Mouse (Mus musculus): ENCODE results near the gene Sigmar1. TPM values are rescaled to one million over a fixed set of nuclear protein-coding genes. Genes with fewer than 3 reads are reported as not detected.
"Not testable (repeated sequence)": the region's sequence is repeated elsewhere in the genome, so short reads cannot be mapped to it uniquely, and the experiment has no call there.

Gene Sigmar1
- total RNA-seq (2022) = 10 to 100 TPM; 20.9 to 23.8 (median 21.7) TPM

GRCm38 (mm10) chr4:41755338-41756305 lies at the start of gene Sigmar1:
Sigmar1 (minus strand) TSS chr4:41756157.
- DNase-seq (ENCODE audit: low spot score) = peak; percentile 86

GRCm38 (mm10) chr4:41783197-41783596 lies 27.2 kb upstream of the Sigmar1 start:
- DNase-seq (ENCODE audit: low spot score) = not testable (repeated sequence)

GRCm38 (mm10) chr4:41782711-41783110 lies 26.8 kb upstream of the Sigmar1 start:
- not testable (repeated sequence) for DNase-seq (ENCODE audit: low spot score)

- DNase-seq (ENCODE audit: low spot score) = not testable (repeated sequence)
Measured at GRCm38 (mm10) chr4:41781748-41782485, 26.0 kb upstream of the Sigmar1 start.

GRCm38 (mm10) chr4:41781271-41781670 lies 25.3 kb upstream of the Sigmar1 start:
- DNase-seq (ENCODE audit: low spot score) = not testable (repeated sequence)

GRCm38 (mm10) chr4:41775840-41776239 lies 19.9 kb upstream of the Sigmar1 start:
- DNase-seq (ENCODE audit: low spot score) = not testable (repeated sequence)

- not testable (repeated sequence) for DNase-seq (ENCODE audit: low spot score)
Measured at GRCm38 (mm10) chr4:41774506-41774905, 18.5 kb upstream of the Sigmar1 start.

GRCm38 (mm10) chr4:41774002-41774401 lies 18.0 kb upstream of the Sigmar1 start, which contains the start of gene Ccl27a:
Ccl27a (minus strand) TSS chr4:41774247.
- DNase-seq (ENCODE audit: low spot score) = peak; percentile 79

GRCm38 (mm10) chr4:41773502-41773901 lies 17.5 kb upstream of the Sigmar1 start:
- peak; percentile 62 for DNase-seq (ENCODE audit: low spot score)

- not testable (repeated sequence) for DNase-seq (ENCODE audit: low spot score)
Measured at GRCm38 (mm10) chr4:41772946-41773345, 17.0 kb upstream of the Sigmar1 start.

GRCm38 (mm10) chr4:41767301-41767700 lies 11.3 kb upstream of the Sigmar1 start:
- DNase-seq (ENCODE audit: low spot score) = not testable (repeated sequence)

- not testable (repeated sequence) for DNase-seq (ENCODE audit: low spot score)
Measured at GRCm38 (mm10) chr4:41763176-41763575, 7.2 kb upstream of the Sigmar1 start.

GRCm38 (mm10) chr4:41762688-41763114 lies 6.7 kb upstream of the Sigmar1 start:
- DNase-seq (ENCODE audit: low spot score) = not testable (repeated sequence)

GRCm38 (mm10) chr4:41762099-41762687 lies 6.2 kb upstream of the Sigmar1 start:
- DNase-seq (ENCODE audit: low spot score) = no peak

- DNase-seq (ENCODE audit: low spot score) = no peak
Measured at GRCm38 (mm10) chr4:41761680-41762079, 5.7 kb upstream of the Sigmar1 start.

GRCm38 (mm10) chr4:41760911-41761310 lies 5.0 kb upstream of the Sigmar1 start:
- DNase-seq (ENCODE audit: low spot score) = no peak

- DNase-seq (ENCODE audit: low spot score) = peak; percentile 94
Measured at GRCm38 (mm10) chr4:41760288-41760721, 4.3 kb upstream of the Sigmar1 start.

- DNase-seq (ENCODE audit: low spot score) = no peak
Measured at GRCm38 (mm10) chr4:41759656-41760287, 3.8 kb upstream of the Sigmar1 start.

GRCm38 (mm10) chr4:41759206-41759605 lies 3.2 kb upstream of the Sigmar1 start:
- DNase-seq (ENCODE audit: low spot score) = no peak

- no peak for DNase-seq (ENCODE audit: low spot score)
Measured at GRCm38 (mm10) chr4:41758701-41759100, 2.7 kb upstream of the Sigmar1 start.

- no peak for DNase-seq (ENCODE audit: low spot score)
Measured at GRCm38 (mm10) chr4:41758021-41758420, 2.1 kb upstream of the Sigmar1 start.
